26 mouse cellular contexts compared by ENCODE assay signal in the genomic region with DNA sequence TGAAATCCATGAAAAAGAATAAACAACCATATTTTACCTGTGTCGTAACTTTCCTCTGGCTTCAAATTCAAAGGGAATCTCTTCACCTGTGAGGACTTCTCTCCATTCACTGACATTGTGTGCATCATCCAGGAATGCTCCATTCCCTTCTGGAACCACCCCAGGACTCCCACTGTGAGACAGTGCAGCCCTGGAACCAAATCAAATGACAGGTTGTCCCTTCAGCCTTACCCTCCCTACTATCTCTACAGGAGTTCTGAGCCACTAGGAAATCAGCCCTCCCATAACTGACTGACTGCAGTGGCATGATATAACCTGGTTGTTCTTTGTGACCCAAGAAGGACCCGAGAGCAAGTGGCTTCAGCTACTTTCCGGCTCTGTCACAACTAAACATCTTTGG.
DNase-seq lines count a peak whose midpoint lies in the region; ATAC-seq lines count a peak whose summit lies in the region.
"Had no signal": no experiment of that assay in that cellular context is flagged by ENCODE, and none has a peak within 500 bp of the region (broad histone marks: within the 10 kb centered on the region; RNA-seq: fewer than 3 reads in every experiment).

No protein-coding gene starts in this region.

- 93% methylated on average over 3 of the region's 3 CpGs for WGBS in hindbrain, embryonic 12.5 days

- peak; percentile 57 for DNase-seq in left cerebral cortex, postnatal 4 days
- DNase-seq in left cerebral cortex, adult 11 months (ENCODE audit: low spot score) = no peak
- peak; percentile 93 to 96 for DNase-seq in cerebellum, adult 18-20 months
- DNase-seq in cerebellum, postnatal 10 days = peak; percentile 95
- no peak for DNase-seq in thymus, postnatal 36 days
- no peak for DNase-seq in thymus, adult 18-20 months
- no peak for DNase-seq in adrenal gland, postnatal 4 days (ENCODE audit: low spot score in 2 of 2)
- DNase-seq: adrenal gland, postnatal 10 days; embryo, embryonic 11 days; gastrocnemius, postnatal 36 days; heart, adult 18-20 months; heart, postnatal 10 days; kidney, adult 9 months; kidney, postnatal 14 days; lung, adult 2 months; lung, postnatal 10 days; midbrain, embryonic 14.5 days had no signal

- no peak overlapping the region for H3K9ac ChIP-seq in hindbrain, embryonic 12.5 days
- H3K9ac ChIP-seq: embryonic facial prominence, embryonic 12.5 days; heart, embryonic 13.5 days; limb, embryonic 15.5 days; liver, embryonic 14.5 days had no signal

- no peak overlapping the region for H3K27ac ChIP-seq in hindbrain, embryonic 12.5 days
- H3K27ac ChIP-seq: embryonic facial prominence, embryonic 12.5 days; heart, embryonic 13.5 days; limb, embryonic 10.5 days; liver, embryonic 14.5 days had no signal

- intact Hi-C loops in left cerebral cortex, postnatal 4 days (cut with DNase I) = no loop called here

- H3K4me2 ChIP-seq in hindbrain, embryonic 12.5 days (replicated peaks) = no peak overlapping the region
- H3K4me2 ChIP-seq: embryonic facial prominence, embryonic 12.5 days; heart, embryonic 13.5 days; limb, embryonic 15.5 days had no signal

- peaks cover 63% of the 10 kb centered on the region for H3K36me3 ChIP-seq in hindbrain, embryonic 12.5 days

- ATAC-seq in hindbrain, embryonic 12.5 days (ENCODE audit: low FRiP score) = no peak
- ATAC-seq: forebrain, embryonic 14.5 days; intestine, postnatal 0 days; Patski had no signal

- H3K9me3 ChIP-seq in hindbrain, embryonic 12.5 days (replicated peaks) = no peaks in the 10 kb centered on the region
- H3K9me3 ChIP-seq: embryonic facial prominence, embryonic 12.5 days; heart, embryonic 13.5 days; limb, embryonic 10.5 days; limb, embryonic 15.5 days had no signal

- H3K27me3 ChIP-seq in hindbrain, embryonic 12.5 days = no peaks in the 10 kb centered on the region
- H3K27me3 ChIP-seq: embryonic facial prominence, embryonic 12.5 days; heart, embryonic 13.5 days; limb, embryonic 15.5 days; Patski had no signal

- no peak overlapping the region for H3K4me3 ChIP-seq in hindbrain, embryonic 12.5 days
- H3K4me3 ChIP-seq: embryonic facial prominence, embryonic 12.5 days; heart, embryonic 13.5 days; limb, embryonic 10.5 days; limb, embryonic 15.5 days had no signal

- H3K4me1 ChIP-seq in hindbrain, embryonic 12.5 days = no peaks in the 10 kb centered on the region
- H3K4me1 ChIP-seq: heart, embryonic 13.5 days had no signal

Comparison
In these comparisons a context has a peak if more than half of its experiments do, and no peak if none do; other contexts are left out.
1. DNase-seq: peak in left cerebral cortex, postnatal 4 days (single experiment), cerebellum, adult 18-20 months (2 of 2) and cerebellum, postnatal 10 days (2 of 2); none in left cerebral cortex, adult 11 months (single experiment), thymus, postnatal 36 days (0 of 2), thymus, adult 18-20 months (0 of 2) and adrenal gland, postnatal 4 days (0 of 2).